Mouse (Mus musculus) cerebellum, adult 11 months (tissue): ENCODE results near the gene Shank1.

Experiments
- DNase-seq: peaks from one replicate; pipeline ENCODE4 v3.0.0; 2022

The Shank1 gene

DNA sequence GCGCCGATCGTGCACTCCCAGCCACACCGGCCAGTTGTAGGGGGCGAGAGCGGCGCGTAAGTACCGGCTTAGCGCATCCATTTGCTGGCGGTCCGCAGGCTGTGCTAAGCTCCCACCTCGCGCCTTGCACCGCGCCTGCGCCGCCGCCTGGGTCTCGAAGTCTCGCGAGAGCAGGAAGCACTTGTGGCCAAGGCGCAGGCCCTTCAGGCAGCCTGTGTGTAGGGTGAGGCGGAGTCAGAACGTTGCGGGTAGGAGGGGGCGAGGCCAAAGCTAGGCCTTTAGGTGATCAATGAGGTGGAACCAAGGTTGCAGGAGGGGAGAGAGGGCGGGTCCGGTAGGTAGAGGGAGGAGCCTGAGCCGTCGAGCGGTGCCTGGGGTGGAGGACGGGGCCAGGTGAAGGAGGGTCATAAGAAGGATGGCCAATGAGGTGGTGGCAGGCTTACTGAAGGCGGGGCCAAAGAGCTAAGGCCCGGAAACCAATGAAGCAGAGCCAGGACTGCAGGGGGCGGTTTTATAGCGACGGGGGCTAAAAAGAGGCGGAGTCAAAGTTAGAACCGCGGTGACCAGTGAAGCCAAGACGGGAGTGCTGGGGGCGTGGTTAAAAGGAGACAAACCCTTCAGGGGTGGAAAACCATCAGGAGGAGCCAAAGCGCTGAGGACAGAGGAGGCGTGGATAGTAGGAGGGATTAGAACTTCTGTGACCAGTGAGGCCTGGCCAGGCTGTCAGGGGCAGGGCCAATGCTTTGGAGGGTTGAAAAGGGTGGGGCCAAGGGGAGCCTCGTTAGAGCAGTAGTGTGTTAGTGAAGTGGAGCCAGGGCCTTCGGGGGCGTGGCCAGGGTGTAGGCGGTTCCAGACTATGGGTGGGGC, 5.0 kb upstream of the Shank1 start:
- peak; percentile 98 for DNase-seq

DNA sequence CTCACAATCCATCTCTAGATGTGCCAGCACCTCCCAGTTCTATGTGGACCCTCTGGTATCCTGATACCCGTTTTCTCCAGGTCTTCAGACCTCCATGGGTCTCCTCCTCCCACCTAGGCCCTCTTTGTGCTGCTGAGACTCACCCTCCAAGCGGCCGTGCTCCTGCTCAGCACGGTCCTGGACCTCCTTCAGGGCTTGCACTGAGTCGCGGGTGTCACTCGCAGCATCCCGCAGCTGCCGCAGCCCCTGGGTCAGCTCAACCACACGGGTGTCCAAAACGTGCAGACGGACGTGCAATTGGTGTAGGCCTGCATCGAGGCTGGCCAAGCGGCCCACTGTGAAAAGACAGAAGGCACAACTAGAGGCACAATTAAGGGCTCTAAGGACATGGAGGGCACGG, 4.4 kb upstream of the Shank1 start:
- DNase-seq, result no peak

DNA sequence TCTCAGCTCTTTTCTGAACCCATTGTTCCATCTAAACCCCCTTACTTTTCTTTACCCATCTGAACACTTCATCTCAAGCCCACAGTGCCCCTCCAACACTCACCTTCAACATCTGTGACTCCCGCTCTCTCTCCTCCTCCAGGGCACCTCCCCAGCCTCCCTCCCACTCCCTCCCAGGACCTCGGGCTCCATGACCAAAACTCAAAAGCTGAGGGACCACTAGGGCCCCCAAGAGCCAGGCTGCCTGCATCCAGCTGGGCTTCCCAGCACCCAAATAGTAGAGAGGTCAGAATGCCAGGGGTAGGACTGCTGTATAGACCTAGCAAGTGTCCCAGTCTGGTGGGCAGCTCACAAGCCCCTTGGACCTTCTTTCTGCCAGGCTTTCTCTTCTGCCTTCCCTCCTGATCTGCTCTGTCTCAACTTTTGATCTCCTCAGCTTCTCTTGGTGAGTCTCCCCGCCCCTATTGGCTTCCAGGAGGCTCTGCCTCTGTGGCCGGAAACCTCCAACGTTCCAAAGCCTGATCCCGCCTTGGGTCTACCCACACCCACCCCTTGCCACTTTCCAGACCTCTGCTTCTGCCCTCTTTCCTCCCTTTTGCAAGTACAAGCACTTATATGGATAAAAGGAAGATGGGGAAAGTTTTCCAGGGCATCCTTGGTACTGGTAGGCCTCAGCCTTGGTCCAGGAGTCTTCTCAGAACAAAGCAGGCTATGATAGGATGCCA, 3.4 kb upstream of the Shank1 start, which contains the start of gene Clec11a:
TSS of gene Clec11a (minus strand) at position 387 of the 725 bp plus-strand sequence.
- DNase-seq, result peak; percentile 35

DNA sequence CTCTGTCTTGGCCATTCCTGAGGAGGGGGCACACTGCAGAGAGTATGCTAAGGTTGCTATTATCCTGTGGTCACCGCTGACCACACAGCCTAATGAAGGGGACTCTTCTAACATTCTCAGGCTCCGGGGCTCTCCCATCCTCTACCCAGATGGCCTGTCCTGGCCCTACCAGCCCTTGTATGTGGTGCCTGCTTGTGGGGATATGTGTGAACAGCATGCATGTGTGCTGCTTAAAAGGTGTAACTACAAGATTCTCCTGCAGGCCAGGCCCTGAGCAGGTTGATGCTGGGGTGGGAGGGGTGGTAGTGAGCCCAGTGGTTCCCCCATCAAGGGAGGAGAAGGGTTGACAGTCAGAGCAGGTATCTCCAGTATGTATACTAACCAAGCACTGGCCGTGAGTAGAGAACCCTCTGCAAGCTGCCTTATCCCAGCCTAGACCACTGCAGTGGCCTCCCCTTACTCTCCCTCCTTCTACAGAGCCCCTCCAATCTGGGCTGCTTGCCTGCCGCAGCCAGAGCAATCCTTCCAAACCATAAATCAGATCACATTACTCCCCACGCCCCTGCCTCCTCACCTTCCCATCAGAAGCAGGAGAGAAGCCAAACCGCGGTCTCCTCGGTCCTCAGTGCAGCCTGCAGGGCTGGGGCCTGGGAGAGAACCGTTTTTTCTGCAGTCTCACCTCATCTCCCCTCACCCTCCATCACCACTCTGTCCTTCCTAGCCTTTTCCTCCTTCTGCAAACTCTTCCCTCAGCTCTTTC, 2.6 kb upstream of the Shank1 start:
- DNase-seq, result no peak

DNA sequence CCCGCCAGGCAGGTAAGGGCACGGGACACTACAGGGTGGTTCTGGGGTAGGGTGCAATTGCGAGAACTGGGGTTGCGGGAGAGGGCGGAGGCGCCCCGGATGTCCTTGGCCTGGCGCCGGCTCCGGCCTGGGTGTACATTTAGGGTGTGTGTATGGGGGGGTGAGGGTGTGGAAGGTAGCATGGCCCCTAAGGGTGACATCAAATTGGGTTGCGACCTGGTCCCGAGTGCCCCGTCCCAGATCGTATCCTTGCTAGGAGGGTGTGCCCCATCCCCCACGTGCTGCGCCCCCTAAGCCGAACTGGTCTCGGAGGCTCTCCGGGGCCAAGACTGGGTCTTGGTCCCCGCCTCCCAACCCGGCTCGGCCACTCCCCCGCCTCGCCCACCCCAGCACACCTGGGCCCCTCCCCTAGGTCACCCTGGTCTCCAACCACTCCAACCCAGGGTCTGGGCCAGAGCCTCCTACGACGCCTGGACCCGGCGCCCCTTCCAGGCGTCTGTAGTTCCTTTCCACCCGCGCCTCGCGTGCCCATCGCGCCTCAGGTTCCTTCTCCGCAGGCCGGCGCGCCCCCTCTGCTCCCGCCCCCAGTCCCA, 328 bp downstream of the Shank1 start:
- peak; percentile 45 for DNase-seq

DNA sequence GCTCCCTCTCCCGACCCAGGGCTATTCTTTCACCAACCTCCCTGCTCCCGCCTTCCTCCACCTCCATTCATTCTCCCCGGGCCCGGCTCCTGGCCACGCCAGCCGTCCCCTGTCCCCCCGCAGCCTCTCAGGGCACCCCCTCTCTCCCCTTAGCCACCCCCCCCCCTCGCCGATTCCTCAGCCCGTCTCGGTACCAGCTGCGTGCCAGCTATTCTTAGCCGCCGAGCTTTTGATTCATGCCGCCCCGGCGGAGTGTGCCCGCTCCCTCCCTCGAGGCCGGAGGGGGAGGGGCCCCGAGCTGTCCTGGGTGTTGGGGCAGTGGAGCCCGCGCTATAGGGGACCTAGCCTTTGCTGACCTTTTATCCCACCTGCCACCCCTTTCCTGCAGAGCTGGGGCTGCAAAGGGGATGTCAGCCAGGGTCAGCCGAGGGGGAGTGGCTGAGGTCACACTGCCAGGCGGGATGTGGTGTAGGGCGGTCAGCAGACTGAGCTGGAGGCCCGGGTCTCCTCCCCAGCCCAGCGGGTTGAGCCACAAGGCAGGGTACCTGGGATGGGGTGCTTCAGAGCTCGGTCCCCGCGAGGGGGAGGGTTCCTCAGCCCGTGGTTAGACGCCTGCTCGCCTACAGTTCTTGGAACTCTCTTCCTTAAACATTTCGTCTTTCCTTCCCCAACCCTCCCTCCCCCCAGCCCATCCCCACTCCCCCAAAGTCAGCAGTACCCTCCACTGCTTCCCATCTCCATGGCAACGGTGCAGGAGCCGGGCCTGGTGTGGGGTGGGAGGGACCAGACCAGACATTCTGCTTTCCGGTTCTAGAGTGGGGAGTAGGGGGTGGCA, 1.0 kb downstream of the Shank1 start:
- peak; percentile 49 for DNase-seq

DNA sequence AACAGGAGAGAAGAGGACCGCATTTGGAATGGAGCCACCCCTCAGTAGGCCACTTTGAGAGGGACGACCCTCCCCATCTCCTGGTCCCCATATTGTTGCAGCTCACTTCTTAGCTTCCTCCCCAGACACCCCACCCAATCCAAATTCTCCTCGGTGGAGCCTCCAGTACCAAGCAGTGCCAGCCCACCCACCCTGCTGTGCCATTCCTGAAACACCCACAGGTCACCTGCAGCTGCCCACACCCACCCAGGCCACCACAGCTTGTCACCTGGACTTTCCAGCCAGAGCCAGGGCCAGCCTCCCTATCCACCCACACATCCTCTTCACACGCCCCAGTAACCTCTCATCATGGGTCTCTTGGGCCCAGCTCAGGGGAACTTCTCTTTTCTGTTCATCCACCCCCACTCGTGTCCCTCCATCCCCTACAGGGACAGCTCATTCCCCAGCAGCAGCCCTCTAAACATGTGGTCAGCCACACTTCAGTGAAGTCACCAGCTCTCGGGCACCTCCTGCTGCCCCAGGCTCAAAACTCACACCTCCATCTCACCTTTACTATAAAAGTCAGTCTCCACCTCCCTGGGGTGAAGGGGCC, 1.8 kb downstream of the Shank1 start:
- peak; percentile 35 for DNase-seq

DNA sequence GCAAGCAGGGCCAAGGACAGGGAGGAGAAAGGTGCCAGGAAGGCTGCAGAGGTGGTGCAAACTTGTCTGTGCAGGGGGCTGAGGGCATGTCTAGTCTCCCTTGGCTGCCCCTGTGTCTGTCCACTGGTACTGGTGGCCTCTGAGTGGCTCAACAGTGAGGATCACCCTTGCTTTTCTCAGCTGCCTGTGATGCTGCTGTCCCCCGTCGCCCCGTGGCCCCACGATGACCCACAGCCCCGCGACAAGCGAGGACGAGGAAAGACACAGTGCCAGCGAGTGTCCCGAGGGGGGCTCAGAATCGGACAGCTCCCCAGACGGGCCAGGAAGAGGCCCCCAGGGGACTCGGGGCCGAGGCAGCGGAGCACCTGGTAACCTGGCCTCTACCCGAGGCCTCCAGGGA, 2.4 kb downstream of the Shank1 start:
- no peak for DNase-seq

DNA sequence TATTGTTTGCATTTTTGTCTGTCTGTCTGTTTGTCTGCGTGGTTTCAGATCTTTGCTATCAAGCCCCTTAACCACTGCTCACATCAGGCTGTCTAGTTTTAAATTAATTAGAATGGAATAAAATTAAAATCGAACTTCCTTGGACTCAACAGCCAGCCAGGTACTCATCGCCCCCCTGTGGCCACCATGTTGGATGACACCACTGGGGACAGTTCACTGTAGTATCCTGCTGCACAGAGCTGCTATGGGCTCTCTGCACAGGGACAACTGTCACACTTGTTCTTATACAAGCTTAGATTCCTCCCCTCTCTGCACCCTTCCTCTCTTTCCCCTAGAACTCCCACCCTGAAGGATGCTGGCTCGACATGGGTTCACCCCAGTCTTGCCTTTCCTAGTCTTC, 7.9 kb downstream of the Shank1 start:
- DNase-seq, result no peak

DNA sequence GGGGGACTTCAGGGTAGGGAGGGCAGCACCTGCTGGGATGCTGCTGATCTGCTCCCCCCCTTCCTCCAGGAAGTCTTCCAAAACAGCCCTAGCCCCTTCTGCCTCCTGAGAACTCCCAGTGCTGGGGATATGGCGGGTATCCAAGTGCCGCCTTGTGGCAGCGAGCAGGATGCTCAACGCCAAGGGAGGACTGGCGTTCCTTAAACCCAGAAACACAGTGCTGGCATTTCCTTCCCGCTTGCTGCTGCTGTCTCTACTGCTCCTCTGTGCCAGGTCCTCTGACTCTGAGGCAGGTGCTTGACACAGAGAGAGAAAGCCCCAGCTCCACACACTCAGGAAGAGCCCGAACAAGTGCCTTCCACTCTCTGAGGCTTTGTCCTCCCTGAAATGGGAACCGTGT, 10.8 kb downstream of the Shank1 start:
- peak; percentile 64 for DNase-seq

DNA sequence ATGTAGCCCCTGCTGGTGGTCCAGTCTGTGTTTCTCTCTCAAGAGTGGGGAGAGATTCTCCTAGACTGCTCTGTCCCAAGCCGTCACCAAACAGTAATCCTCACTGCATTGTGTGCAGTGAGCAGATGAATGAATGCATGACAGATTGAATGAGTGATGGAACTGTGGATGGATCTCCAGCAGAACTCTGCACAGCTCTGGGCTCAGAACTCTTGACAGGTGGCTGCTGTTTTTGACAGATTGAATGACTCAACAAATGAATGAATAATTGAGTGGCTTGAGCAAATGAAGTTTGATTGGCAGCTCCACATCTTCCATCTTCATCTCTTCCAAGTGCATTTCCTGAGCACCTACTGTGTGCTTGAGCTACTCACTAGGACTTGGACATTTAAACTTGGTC, 12.2 kb downstream of the Shank1 start:
- DNase-seq, result no peak

DNA sequence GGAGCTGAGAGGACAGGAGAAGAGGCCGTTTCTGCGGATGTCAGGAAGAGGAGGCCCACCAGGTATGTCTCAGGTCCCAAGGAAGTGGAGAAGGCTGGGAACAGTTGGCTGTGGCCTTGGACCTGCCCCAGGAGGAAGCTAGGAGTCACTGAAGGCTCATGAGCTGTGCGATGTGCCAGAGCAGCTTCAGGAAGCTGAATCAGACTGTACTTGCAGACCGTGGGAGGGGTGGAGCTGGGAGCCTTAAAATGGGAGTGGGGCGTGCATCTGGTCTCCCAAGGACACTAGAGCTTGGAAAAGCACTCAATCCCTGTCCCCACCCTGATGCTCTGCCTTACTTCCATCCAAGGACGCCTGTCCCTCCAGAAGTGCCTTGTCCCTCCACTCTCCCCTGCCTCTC, 16.6 kb downstream of the Shank1 start:
- DNase-seq, result no peak

DNA sequence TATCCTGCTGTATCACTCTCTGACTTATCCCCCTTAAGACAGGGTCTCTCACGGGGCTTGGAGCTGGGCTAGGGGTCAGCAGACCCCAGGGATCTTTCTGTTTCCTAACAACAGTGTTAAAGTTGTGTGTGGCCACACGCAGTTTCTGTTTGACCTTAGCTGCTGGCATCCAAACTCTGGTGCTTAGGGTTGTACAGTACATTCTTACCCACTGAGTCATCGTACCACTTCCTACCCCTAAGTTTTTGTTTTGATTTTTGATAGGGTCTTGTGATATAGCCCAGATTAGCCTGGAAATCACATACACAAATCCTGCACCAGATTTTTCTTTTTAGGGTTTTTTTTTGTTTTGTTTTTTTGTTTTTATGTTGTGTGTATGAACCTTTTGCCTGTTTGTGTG, 22.3 kb downstream of the Shank1 start:
- DNase-seq, result no peak

DNA sequence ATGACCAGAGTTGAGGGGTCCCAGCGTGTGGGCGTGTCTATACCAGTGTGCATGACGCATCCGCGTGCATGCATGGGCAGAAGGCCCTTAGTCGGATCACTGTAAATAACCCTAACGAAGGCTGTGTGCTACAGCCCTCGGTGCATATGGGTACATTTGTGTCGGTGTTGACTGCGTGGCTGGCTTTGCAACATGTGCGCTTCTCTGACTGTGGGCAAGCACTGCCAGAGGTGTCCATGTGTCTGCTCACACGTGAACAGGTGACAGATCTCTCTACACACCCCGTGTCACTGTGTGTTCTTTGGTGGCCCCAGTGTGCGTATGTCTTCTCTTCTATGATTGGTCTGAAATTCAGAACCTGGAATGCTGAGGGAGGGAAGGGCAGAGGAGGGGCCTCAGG, 24.1 kb downstream of the Shank1 start:
- DNase-seq, result no peak

DNA sequence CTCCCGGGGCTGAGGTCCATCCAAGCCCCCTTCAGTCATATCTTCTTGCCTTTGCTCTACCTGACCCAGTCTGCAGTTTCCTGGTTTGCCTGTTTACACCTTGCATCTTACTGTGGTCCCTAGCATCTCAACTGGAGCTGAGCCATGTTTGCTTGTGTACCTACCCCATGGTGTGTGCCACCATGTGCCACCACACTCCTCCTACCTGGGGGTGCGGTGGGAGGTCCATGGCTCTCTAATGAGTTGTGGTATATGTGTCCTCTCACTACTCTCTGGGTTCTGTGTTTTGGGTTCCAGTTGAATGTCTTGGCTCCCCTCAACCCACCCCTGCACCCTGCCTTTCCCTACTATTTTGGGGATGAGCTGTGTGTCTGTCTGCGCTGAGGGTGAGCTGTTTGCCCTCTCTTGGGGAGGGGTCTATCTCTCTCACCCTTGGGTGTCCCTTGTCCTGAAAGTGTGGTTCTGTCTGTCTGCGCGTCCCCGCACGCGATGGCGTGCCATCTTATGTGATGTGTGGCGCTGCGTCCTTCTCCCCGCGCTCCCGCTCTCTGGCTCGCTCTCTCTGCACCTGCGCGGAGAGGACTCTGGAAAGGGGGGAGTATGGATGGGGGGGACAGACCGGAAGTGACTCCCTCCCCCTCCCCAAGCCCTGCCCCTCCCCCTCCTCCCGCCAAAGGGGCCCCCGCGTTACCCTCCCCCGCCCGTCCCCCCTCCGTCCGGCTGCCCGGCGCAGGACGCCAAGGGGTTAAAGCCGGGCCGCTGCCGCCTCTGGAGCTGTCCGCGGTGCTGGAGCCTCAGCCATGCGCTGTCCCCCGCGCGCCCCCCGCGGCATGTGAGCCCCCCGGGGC, 25.2 kb downstream of the Shank1 start:
- peak; percentile 72 for DNase-seq

DNA sequence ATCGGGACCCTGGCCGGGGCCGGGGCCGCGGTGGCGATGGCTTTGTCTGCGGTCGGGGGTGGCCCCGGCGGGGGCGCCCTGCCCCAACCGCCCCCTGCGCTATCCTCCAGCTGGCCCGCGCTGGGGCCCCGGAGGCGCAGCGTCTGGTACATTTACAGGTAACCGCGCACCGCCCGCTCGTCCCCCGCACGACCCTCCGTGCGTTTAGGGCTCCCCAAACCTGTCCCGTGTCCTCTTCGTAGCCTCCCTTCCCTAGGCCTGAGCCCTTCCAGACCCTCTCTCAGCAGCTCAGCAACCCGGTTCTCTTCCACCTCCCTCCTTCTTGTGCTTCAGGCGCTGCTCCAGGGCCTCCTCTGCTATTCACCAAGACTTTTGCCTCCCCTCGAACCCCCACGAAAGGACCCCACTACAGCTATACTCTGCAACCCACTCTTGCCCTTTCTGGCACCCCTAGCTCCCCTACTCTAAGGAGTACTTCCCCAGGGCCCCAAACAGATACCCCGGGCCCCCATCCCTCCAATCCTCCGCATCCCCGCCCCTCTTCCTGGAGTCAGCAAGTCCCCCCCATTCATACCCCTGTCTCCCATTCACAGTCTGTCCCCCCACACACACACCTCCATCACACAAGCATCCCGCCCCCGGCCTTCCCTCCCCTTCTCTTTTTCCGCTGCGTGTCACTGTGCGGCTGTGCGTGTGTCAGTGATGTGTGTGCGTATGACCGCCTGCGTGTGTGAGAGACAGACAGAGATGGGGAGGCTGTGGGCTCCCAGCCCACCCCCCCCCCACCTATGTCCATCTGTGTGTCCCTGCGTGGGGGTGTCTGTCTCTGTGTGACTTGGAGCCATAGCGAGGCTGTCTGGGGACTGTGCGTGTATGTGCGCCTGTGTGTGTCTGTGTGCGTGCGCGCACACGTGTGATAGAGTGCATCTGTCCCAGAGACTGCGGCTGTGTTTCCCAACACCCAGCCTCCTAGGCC, 26.3 kb downstream of the Shank1 start:
- peak; percentile 58 for DNase-seq

DNA sequence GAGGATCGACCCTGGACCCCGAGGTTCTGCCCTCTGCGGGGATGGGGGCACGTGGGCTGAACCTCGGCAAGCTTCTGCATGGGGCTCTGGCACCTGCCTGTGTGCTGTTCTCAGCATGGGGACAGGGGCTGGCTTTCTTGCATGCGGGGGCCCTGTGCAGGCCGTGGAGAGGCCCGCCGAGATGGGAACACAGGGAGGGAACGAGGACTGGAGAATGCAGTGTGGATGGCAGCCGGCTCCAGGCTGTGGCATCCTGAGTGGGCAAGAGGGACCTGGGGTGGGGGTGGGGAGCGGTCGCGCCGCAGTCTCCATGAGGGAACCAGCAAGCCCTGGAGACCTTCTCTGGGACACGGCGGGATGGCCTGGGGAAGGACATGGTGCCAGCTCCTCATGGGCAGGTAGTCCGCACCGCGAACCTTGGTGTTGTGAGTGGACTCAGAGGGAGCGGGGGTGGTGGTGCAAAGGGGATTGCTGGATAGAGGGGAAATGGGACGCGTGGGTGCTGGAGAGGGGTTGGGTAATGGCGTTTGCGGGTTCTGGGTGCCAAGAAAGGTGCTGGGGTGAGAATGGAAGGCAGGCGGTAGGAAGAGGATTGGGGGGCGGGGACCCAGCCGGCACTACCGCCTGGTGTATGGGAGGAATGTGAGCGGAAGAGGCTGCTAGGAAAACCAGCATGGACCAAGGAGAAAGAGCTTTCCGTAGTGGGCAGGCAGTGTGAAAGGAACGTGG, 27.2 kb downstream of the Shank1 start:
- DNase-seq, result peak; percentile 47

DNA sequence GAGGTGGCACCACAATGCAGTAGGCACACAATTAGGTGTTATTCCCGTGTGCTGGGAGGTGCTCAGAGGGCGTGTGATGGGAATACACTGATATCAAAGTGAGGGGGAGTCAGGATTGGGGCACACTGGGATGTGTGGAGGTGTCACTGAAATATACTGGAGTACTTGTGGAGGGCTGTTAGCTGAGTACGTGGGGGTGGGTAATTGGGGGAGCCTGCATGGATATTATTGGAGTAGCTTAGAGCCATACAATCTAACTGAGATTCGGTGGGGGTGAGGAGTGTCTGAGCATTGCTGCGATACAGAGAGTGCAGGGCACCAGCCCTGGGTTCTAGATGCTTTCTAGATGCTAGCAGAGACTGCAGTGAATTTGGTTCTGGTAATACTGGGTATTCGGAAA, 30.2 kb downstream of the Shank1 start:
- DNase-seq, result no peak

DNA sequence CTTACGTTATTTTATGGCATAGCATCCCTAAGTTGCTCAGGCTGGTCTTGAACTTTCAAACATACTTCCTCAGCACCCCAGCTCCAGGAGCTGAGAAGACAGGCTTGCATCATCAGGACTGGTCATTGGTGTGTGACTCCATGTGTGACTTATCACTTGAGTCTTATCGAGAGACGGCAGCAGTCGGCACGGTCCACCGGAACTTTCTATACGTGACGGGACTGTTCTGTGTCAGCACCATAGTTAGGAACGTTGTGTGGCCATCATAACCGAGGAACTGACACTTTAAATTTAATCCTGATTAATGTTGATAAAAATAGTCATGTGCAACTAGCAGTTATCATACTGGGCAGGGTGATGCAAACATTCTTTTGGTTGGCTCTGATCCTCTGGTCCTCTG, 31.1 kb downstream of the Shank1 start:
- DNase-seq, result no peak
